Mouse (Mus musculus): ENCODE results near the gene Nod2. TPM values are rescaled to one million over a fixed set of nuclear protein-coding genes. Genes with fewer than 3 reads are reported as not detected.

Gene Nod2
- polyA plus RNA-seq, 1 experiment from 2014 or later = 0.14 TPM

DNA sequence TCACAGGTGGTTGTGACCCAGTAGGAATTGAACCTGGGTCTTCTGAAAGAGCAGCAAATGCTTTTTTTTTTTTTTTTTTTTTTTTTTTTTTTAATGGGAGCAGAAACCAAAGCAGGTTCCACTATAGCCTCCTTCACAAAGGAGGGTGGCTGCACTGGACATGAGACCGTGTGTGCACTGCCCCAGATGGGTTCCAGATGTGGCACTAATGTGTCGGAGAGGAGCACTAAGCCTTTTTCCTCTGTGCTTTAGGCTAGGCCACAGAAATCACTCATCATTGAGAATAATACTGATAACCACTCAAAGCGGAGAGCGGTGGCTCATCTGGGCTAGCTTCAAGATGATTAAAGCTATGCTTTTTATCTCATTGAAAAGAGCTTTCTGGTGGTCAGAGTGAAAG, 46.3 kb downstream of the Nod2 start:
- H3K9me3 ChIP-seq (ENCODE audit: control insufficient read depth, low read length) = no peaks in the 10 kb centered on the region
- WGBS = 76% methylated on average over 4 of the region's 4 CpGs
- no peaks in the 10 kb centered on the region for H3K27me3 ChIP-seq (ENCODE audit: control insufficient read depth, insufficient read depth, low read length)
- H3K4me3 ChIP-seq (ENCODE audit: low read depth, low read length) = no peak overlapping the region
- ATAC-seq (ENCODE audit: low FRiP score) (no peak), DNase-seq (ENCODE audit: low spot score) (no peak)
- no peak overlapping the region for H3K9ac ChIP-seq (ENCODE audit: low read depth, low read length)
- H3K4me2 ChIP-seq (replicated peaks; ENCODE audit: low read depth, low read length) = no peak overlapping the region
- no peaks in the 10 kb centered on the region for H3K4me1 ChIP-seq (replicated peaks; ENCODE audit: control insufficient read depth, insufficient read depth, low read length)
- H3K36me3 ChIP-seq (ENCODE audit: control insufficient read depth, insufficient read depth, low read length) = no peaks in the 10 kb centered on the region
- no peak overlapping the region for H3K27ac ChIP-seq (ENCODE audit: low read depth, low read length)

GRCm38 (mm10) chr8:88694291-88694690, 47.2 kb downstream of the Nod2 start:
- 68% methylated on average over 7 of the region's 7 CpGs for WGBS
- no peak overlapping the region for H3K9ac ChIP-seq (ENCODE audit: low read depth, low read length)
- no peak for ATAC-seq (ENCODE audit: low FRiP score)

GRCm38 (mm10) chr8:88696228-88696627, 49.1 kb downstream of the Nod2 start:
- Histone ChIP-seq H3K4me2 (replicated peaks; ENCODE audit: low read depth, low read length) (0 out of 2 replicates have a peak overlapping the region, but pooled peaks have one; percentile 29), H3K9ac (ENCODE audit: low read depth, low read length) (no peak overlapping the region), H3K9me3 (ENCODE audit: control insufficient read depth, low read length) (no peaks in the 10 kb centered on the region), H3K27ac (ENCODE audit: low read depth, low read length) (no peak overlapping the region), H3K36me3 (ENCODE audit: control insufficient read depth, insufficient read depth, low read length) (no peaks in the 10 kb centered on the region), H3K4me1 (replicated peaks; ENCODE audit: control insufficient read depth, insufficient read depth, low read length) (no peaks in the 10 kb centered on the region), H3K4me3 (ENCODE audit: low read depth, low read length) (peak overlapping the region; percentile 64; the same call in 1 of the 2 replicates), H3K27me3 (ENCODE audit: control insufficient read depth, insufficient read depth, low read length) (no peaks in the 10 kb centered on the region)
- DNase-seq (ENCODE audit: low spot score) (no peak), ATAC-seq (ENCODE audit: low FRiP score) (peak; percentile 25; the same call in 1 of the 2 replicates)
- WGBS = 28% methylated on average over 7 of the region's 7 CpGs

More at GRCm38 (mm10) chr8:88694291-88694690, 47.2 kb downstream of the Nod2 start:
- no peak for DNase-seq (ENCODE audit: low spot score)
- Histone ChIP-seq H3K4me1 (replicated peaks; ENCODE audit: control insufficient read depth, insufficient read depth, low read length) (no peaks in the 10 kb centered on the region), H3K36me3 (ENCODE audit: control insufficient read depth, insufficient read depth, low read length) (no peaks in the 10 kb centered on the region), H3K9me3 (ENCODE audit: control insufficient read depth, low read length) (no peaks in the 10 kb centered on the region), H3K27me3 (ENCODE audit: control insufficient read depth, insufficient read depth, low read length) (no peaks in the 10 kb centered on the region), H3K4me3 (ENCODE audit: low read depth, low read length) (no peak overlapping the region), H3K27ac (ENCODE audit: low read depth, low read length) (no peak overlapping the region), H3K4me2 (replicated peaks; ENCODE audit: low read depth, low read length) (no peak overlapping the region)

GRCm38 (mm10) chr8:88696721-88697641, 49.9 kb downstream of the Nod2 start, which contains the start of gene Cyld:
Gene Cyld (plus strand): TSS chr8:88697028.
- DNase-seq (ENCODE audit: low spot score) (peak; percentile 98), ATAC-seq (ENCODE audit: low FRiP score) (peak; percentile 99)
- Histone ChIP-seq H3K9me3 (ENCODE audit: control insufficient read depth, low read length) (no peaks in the 10 kb centered on the region), H3K27ac (ENCODE audit: low read depth, low read length) (no peak within 1 kb of the TSS), H3K27me3 (ENCODE audit: control insufficient read depth, insufficient read depth, low read length) (no peaks in the 10 kb centered on the region), H3K4me1 (replicated peaks; ENCODE audit: control insufficient read depth, insufficient read depth, low read length) (no peaks in the 10 kb centered on the region), H3K9ac (ENCODE audit: low read depth, low read length) (peak within 1 kb of the TSS; percentile 65), H3K4me2 (replicated peaks; ENCODE audit: low read depth, low read length) (peak within 1 kb of the TSS; percentile 84), H3K4me3 (ENCODE audit: low read depth, low read length) (peak within 1 kb of the TSS; percentile 64), H3K36me3 (ENCODE audit: control insufficient read depth, insufficient read depth, low read length) (no peaks in the 10 kb centered on the region)
- WGBS = under 1% methylated on average over 49 of the region's 80 CpGs

- H3K36me3 ChIP-seq (ENCODE audit: control insufficient read depth, insufficient read depth, low read length) = no peaks in the 10 kb centered on the region
- no peaks in the 10 kb centered on the region for H3K9me3 ChIP-seq (ENCODE audit: control insufficient read depth, low read length)
- peak overlapping the region; percentile 84 for H3K4me2 ChIP-seq (replicated peaks; ENCODE audit: low read depth, low read length)
- DNase-seq (ENCODE audit: low spot score) (no peak), ATAC-seq (ENCODE audit: low FRiP score) (no peak)
- no peaks in the 10 kb centered on the region for H3K4me1 ChIP-seq (replicated peaks; ENCODE audit: control insufficient read depth, insufficient read depth, low read length)
- H3K9ac ChIP-seq (ENCODE audit: low read depth, low read length) = peak overlapping the region; percentile 65
- no peak overlapping the region for H3K27ac ChIP-seq (ENCODE audit: low read depth, low read length)
- 19% methylated on average over 4 of the region's 4 CpGs for WGBS
- no peaks in the 10 kb centered on the region for H3K27me3 ChIP-seq (ENCODE audit: control insufficient read depth, insufficient read depth, low read length)
- H3K4me3 ChIP-seq (ENCODE audit: low read depth, low read length) = peak overlapping the region; percentile 64
These were observed 50.5 kb downstream of the Nod2 start for GRCm38 (mm10) chr8:88697642-88698031.

DNA sequence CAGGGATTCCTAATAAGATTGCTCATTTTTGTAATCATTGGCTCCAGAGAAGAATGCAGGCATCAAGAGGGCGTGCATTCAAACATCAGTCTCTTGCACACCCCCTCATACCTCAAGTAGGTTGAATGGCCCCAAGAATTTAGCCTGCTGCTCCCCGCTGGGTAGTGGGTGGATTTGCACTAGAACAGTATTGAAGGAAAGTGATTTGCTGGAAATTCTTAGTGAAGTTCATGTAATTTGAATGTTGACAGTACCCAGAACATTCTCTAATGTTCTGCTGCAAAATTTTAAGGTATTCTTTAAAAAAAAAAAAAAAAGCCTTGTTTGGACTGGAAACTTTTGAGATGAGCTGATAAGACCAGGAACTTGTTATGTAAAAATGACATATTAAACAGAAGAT, 50.9 kb downstream of the Nod2 start:
- no peaks in the 10 kb centered on the region for H3K36me3 ChIP-seq (ENCODE audit: control insufficient read depth, insufficient read depth, low read length)
- H3K4me1 ChIP-seq (replicated peaks; ENCODE audit: control insufficient read depth, insufficient read depth, low read length) = no peaks in the 10 kb centered on the region
- DNase-seq (ENCODE audit: low spot score) (no peak), ATAC-seq (ENCODE audit: low FRiP score) (no peak)
- peak overlapping the region; percentile 84 for H3K4me2 ChIP-seq (replicated peaks; ENCODE audit: low read depth, low read length)
- no peak overlapping the region for H3K27ac ChIP-seq (ENCODE audit: low read depth, low read length)
- no peaks in the 10 kb centered on the region for H3K27me3 ChIP-seq (ENCODE audit: control insufficient read depth, insufficient read depth, low read length)
- no peaks in the 10 kb centered on the region for H3K9me3 ChIP-seq (ENCODE audit: control insufficient read depth, low read length)
- 47% methylated on average over 2 of the region's 2 CpGs for WGBS
- H3K9ac ChIP-seq (ENCODE audit: low read depth, low read length) = no peak overlapping the region
- peak overlapping the region; percentile 64 for H3K4me3 ChIP-seq (ENCODE audit: low read depth, low read length)

- Histone ChIP-seq H3K9me3 (ENCODE audit: control insufficient read depth, low read length) (no peaks in the 10 kb centered on the region), H3K27ac (ENCODE audit: low read depth, low read length) (no peak overlapping the region), H3K9ac (ENCODE audit: low read depth, low read length) (no peak overlapping the region), H3K4me1 (replicated peaks; ENCODE audit: control insufficient read depth, insufficient read depth, low read length) (no peaks in the 10 kb centered on the region), H3K4me2 (replicated peaks; ENCODE audit: low read depth, low read length) (no peak overlapping the region), H3K36me3 (ENCODE audit: control insufficient read depth, insufficient read depth, low read length) (no peaks in the 10 kb centered on the region), H3K4me3 (ENCODE audit: low read depth, low read length) (no peak overlapping the region), H3K27me3 (ENCODE audit: control insufficient read depth, insufficient read depth, low read length) (no peaks in the 10 kb centered on the region)
- 45% methylated on average over 2 of the region's 2 CpGs for WGBS
- DNase-seq (ENCODE audit: low spot score) = no peak
- ATAC-seq (ENCODE audit: low FRiP score) = no peak
These were observed 54.5 kb downstream of the Nod2 start for GRCm38 (mm10) chr8:88701611-88702010.

GRCm38 (mm10) chr8:88702816-88703215, 55.7 kb downstream of the Nod2 start:
- Histone ChIP-seq H3K27me3 (ENCODE audit: control insufficient read depth, insufficient read depth, low read length) (no peaks in the 10 kb centered on the region), H3K9ac (ENCODE audit: low read depth, low read length) (no peak overlapping the region), H3K27ac (ENCODE audit: low read depth, low read length) (no peak overlapping the region), H3K4me3 (ENCODE audit: low read depth, low read length) (no peak overlapping the region), H3K36me3 (ENCODE audit: control insufficient read depth, insufficient read depth, low read length) (no peaks in the 10 kb centered on the region), H3K4me2 (replicated peaks; ENCODE audit: low read depth, low read length) (no peak overlapping the region), H3K9me3 (ENCODE audit: control insufficient read depth, low read length) (no peaks in the 10 kb centered on the region), H3K4me1 (replicated peaks; ENCODE audit: control insufficient read depth, insufficient read depth, low read length) (no peaks in the 10 kb centered on the region)
- 90% methylated on average over 3 of the region's 3 CpGs for WGBS
- no peak for ATAC-seq (ENCODE audit: low FRiP score)
- DNase-seq (ENCODE audit: low spot score) = no peak

Data from hindbrain, embryonic 11.5 days (tissue).